Mouse (Mus musculus): ENCODE measurements at regions not wholly inside any gene's neighbourhood (a gene's known extent, or its start where the extent isn't known, plus 50 kb on each side); places are given as distances from the start of the nearest gene placed in this dataset.

DNA sequence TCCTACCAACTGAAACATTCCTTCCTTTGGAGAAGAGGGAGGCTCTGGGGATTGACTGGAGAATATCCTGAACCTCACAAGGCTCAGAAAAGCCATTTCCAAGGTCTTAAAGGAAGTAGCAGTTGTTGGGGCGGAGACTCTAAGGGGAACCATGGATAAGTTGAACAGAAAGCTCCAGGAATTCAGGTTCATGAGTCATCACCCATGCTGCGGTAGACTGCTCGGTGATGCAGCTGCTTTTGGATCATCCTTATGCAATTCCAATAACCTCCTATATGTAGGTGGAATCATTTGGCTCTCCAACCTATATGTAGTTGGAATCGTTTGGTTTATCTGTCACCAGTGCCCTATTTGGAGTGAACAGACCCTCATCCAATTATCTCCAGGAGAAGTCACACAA lies 137.6 kb downstream of the Insig2 start:
- TF ChIP-seq CTCF (IDR thresholded peaks at IDR 0.05; ENCODE audit: control insufficient read depth, insufficient read depth, insufficient read length) = no peak
- no peak for TF ChIP-seq MYOG (IDR thresholded peaks at IDR 0.05; ENCODE audit: control insufficient read depth, extremely low read depth, insufficient read length)
- TF ChIP-seq MYOD1 (IDR thresholded peaks at IDR 0.05; ENCODE audit: control insufficient read depth, insufficient read length, low read depth) = peak; percentile 51
